Mouse (Mus musculus): ENCODE data around the gene Parp1. TPM values are rescaled to one million over a fixed set of nuclear protein-coding genes. Genes with fewer than 3 reads are reported as not detected.

Parp1 gene
- polyA plus RNA-seq, 1 experiment from 2014 or later, result 94.0 TPM

- ATAC-seq (replicated peaks; ENCODE audit: insufficient number of reproducible peaks, low FRiP score, low TSS enrichment), result no peak
- no peak overlapping the region for H3K9ac ChIP-seq (ENCODE audit: low read depth, low read length)
- H3K9me3 ChIP-seq (replicated peaks; ENCODE audit: control insufficient read depth, low read length), result no peaks in the 10 kb centered on the region
- peaks cover 11% of the 10 kb centered on the region for H3K4me1 ChIP-seq (ENCODE audit: control insufficient read depth, insufficient read depth, low read length)
- peaks cover 38% of the 10 kb centered on the region for H3K27me3 ChIP-seq (ENCODE audit: control insufficient read depth, insufficient read depth, low read length)
- no peak overlapping the region for H3K27ac ChIP-seq (ENCODE audit: low read depth, low read length)
- no peak overlapping the region for H3K4me2 ChIP-seq
- H3K36me3 ChIP-seq (ENCODE audit: control insufficient read depth, insufficient read depth, low read length), result no peaks in the 10 kb centered on the region
- 53% methylated on average over 7 of the region's 7 CpGs for WGBS (ENCODE audit: insufficient replicate concordance)
- no peak overlapping the region for H3K4me3 ChIP-seq (ENCODE audit: low read depth, low read length)
These were observed 19.0 kb upstream of the Parp1 start for GRCm38 (mm10) chr1:180549539-180550308.

GRCm38 (mm10) chr1:180550770-180551169 is 18.0 kb upstream of the Parp1 start:
- H3K4me2 ChIP-seq, result no peak overlapping the region
- peaks cover 38% of the 10 kb centered on the region for H3K27me3 ChIP-seq (ENCODE audit: control insufficient read depth, insufficient read depth, low read length)
- H3K4me1 ChIP-seq (ENCODE audit: control insufficient read depth, insufficient read depth, low read length), result peaks cover 11% of the 10 kb centered on the region
- 11% methylated on average over 5 of the region's 5 CpGs for WGBS (ENCODE audit: insufficient replicate concordance)
- no peak for ATAC-seq (replicated peaks; ENCODE audit: insufficient number of reproducible peaks, low FRiP score, low TSS enrichment)
- no peak overlapping the region for H3K27ac ChIP-seq (ENCODE audit: low read depth, low read length)
- H3K9ac ChIP-seq (ENCODE audit: low read depth, low read length), result no peak overlapping the region
- no peaks in the 10 kb centered on the region for H3K36me3 ChIP-seq (ENCODE audit: control insufficient read depth, insufficient read depth, low read length)
- H3K4me3 ChIP-seq (ENCODE audit: low read depth, low read length), result no peak overlapping the region
- H3K9me3 ChIP-seq (replicated peaks; ENCODE audit: control insufficient read depth, low read length), result no peaks in the 10 kb centered on the region

GRCm38 (mm10) chr1:180556899-180557298 is 11.8 kb upstream of the Parp1 start:
- no peak overlapping the region for H3K9ac ChIP-seq (ENCODE audit: low read depth, low read length)

DNA sequence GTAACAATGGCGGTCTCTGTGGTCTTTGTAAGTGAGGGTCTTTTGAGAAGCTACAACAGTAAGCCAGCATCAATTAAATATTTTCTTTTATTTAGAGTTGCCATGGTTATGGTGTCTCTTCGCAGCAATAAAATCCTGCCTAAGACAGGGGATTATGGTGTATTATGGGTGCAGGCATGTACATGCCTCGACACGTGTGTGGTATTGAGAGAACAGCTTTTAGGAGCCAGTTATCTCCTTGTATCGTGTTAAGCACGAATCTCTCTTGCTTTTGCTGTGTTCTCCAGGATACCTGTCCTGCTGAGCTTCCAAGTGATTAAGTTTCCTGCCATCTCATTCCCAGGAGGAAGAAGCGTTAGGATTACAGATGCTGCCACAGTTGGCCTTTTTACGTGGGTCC is 9.3 kb upstream of the Parp1 start:
- Histone ChIP-seq H3K4me3 (ENCODE audit: low read depth, low read length) (no peak overlapping the region), H3K27ac (ENCODE audit: low read depth, low read length) (no peak overlapping the region), H3K4me1 (ENCODE audit: control insufficient read depth, insufficient read depth, low read length) (no peaks in the 10 kb centered on the region), H3K9ac (ENCODE audit: low read depth, low read length) (no peak overlapping the region), H3K4me2 (no peak overlapping the region), H3K9me3 (replicated peaks; ENCODE audit: control insufficient read depth, low read length) (no peaks in the 10 kb centered on the region), H3K27me3 (ENCODE audit: control insufficient read depth, insufficient read depth, low read length) (peaks cover 6% of the 10 kb centered on the region), H3K36me3 (ENCODE audit: control insufficient read depth, insufficient read depth, low read length) (no peaks in the 10 kb centered on the region)
- 67% methylated on average over 8 of the region's 8 CpGs for WGBS (ENCODE audit: insufficient replicate concordance)
- no peak for ATAC-seq (replicated peaks; ENCODE audit: insufficient number of reproducible peaks, low FRiP score, low TSS enrichment)

More at GRCm38 (mm10) chr1:180556899-180557298, 11.8 kb upstream of the Parp1 start:
- Histone ChIP-seq H3K27me3 (ENCODE audit: control insufficient read depth, insufficient read depth, low read length) (peaks cover 3% of the 10 kb centered on the region), H3K36me3 (ENCODE audit: control insufficient read depth, insufficient read depth, low read length) (no peaks in the 10 kb centered on the region), H3K4me3 (ENCODE audit: low read depth, low read length) (no peak overlapping the region), H3K4me2 (no peak overlapping the region), H3K4me1 (ENCODE audit: control insufficient read depth, insufficient read depth, low read length) (no peaks in the 10 kb centered on the region), H3K27ac (ENCODE audit: low read depth, low read length) (no peak overlapping the region), H3K9me3 (replicated peaks; ENCODE audit: control insufficient read depth, low read length) (no peaks in the 10 kb centered on the region)
- ATAC-seq (replicated peaks; ENCODE audit: insufficient number of reproducible peaks, low FRiP score, low TSS enrichment), result no peak
- 67% methylated on average over 5 of the region's 5 CpGs for WGBS (ENCODE audit: insufficient replicate concordance)

DNA sequence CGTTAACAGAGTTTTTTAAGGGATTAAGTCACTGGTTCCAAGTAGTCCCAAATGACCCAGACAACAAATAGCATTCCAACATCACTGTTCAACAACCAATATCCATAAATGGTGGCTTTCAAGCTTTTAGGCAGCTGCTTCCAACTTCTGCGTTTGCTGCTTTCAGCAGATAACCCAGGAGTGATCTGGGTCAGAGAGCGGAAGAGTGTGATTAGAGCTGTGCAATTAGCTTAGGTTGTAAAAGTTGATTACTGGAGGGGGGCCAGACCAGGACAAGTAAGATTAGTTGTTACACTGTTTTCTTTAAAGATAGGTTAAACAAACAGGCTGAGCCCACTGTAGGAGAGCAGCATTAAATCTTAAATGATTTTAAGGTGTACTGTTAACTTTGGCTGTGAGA is 7.5 kb upstream of the Parp1 start:
- no peak overlapping the region for H3K9ac ChIP-seq (ENCODE audit: low read depth, low read length)
- H3K4me2 ChIP-seq, result no peak overlapping the region
- H3K27ac ChIP-seq (ENCODE audit: low read depth, low read length), result no peak overlapping the region
- H3K36me3 ChIP-seq (ENCODE audit: control insufficient read depth, insufficient read depth, low read length), result no peaks in the 10 kb centered on the region
- peaks cover 6% of the 10 kb centered on the region for H3K27me3 ChIP-seq (ENCODE audit: control insufficient read depth, insufficient read depth, low read length)
- no peak overlapping the region for H3K4me3 ChIP-seq (ENCODE audit: low read depth, low read length)
- no peaks in the 10 kb centered on the region for H3K4me1 ChIP-seq (ENCODE audit: control insufficient read depth, insufficient read depth, low read length)
- ATAC-seq (replicated peaks; ENCODE audit: insufficient number of reproducible peaks, low FRiP score, low TSS enrichment), result no peak
- 28% methylated on average over 3 of the region's 3 CpGs for WGBS (ENCODE audit: insufficient replicate concordance)
- no peaks in the 10 kb centered on the region for H3K9me3 ChIP-seq (replicated peaks; ENCODE audit: control insufficient read depth, low read length)

GRCm38 (mm10) chr1:180564885-180565284 is 3.8 kb upstream of the Parp1 start:
- Histone ChIP-seq H3K36me3 (ENCODE audit: control insufficient read depth, insufficient read depth, low read length) (no peaks in the 10 kb centered on the region), H3K4me1 (ENCODE audit: control insufficient read depth, insufficient read depth, low read length) (peaks cover 3% of the 10 kb centered on the region; the same call in 1 of the 2 replicates), H3K27ac (ENCODE audit: low read depth, low read length) (no peak overlapping the region), H3K9ac (ENCODE audit: low read depth, low read length) (no peak overlapping the region), H3K27me3 (ENCODE audit: control insufficient read depth, insufficient read depth, low read length) (peaks cover 3% of the 10 kb centered on the region; the same call in 1 of the 2 replicates), H3K9me3 (replicated peaks; ENCODE audit: control insufficient read depth, low read length) (no peaks in the 10 kb centered on the region), H3K4me3 (ENCODE audit: low read depth, low read length) (no peak overlapping the region), H3K4me2 (no peak overlapping the region)
- no peak for ATAC-seq (replicated peaks; ENCODE audit: insufficient number of reproducible peaks, low FRiP score, low TSS enrichment)
- WGBS (ENCODE audit: insufficient replicate concordance), result 77% methylated on average over 5 of the region's 5 CpGs

DNA sequence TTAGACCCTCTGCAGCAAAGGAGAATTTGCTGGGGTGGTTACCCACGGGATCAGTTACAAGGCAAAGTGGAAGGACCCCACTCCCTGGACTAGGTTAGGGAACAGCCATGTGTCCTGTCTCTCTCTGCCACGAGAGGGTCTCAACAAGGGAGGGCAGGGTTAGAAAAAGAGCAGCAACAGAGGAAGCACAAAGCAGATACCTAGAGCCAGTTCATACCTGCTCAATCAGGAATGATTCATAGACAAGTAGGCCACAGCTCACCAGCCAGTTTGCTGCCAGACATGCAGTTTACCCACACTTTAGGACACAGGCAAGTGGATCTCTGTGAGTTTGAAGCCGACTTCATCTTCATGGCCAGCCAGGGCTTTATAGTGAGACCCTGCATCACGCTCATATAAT is 963 bp upstream of the Parp1 start:
- ATAC-seq (replicated peaks; ENCODE audit: insufficient number of reproducible peaks, low FRiP score, low TSS enrichment), result no peak
- H3K27me3 ChIP-seq (ENCODE audit: control insufficient read depth, insufficient read depth, low read length), result peaks cover 3% of the 10 kb centered on the region; the same call in 1 of the 2 replicates
- no peaks in the 10 kb centered on the region for H3K36me3 ChIP-seq (ENCODE audit: control insufficient read depth, insufficient read depth, low read length)
- 80% methylated on average over 4 of the region's 4 CpGs for WGBS (ENCODE audit: insufficient replicate concordance)
- peaks cover 24% of the 10 kb centered on the region for H3K4me1 ChIP-seq (ENCODE audit: control insufficient read depth, insufficient read depth, low read length)
- H3K27ac ChIP-seq (ENCODE audit: low read depth, low read length), result no peak overlapping the region
- no peak overlapping the region for H3K9ac ChIP-seq (ENCODE audit: low read depth, low read length)
- H3K4me3 ChIP-seq (ENCODE audit: low read depth, low read length), result no peak overlapping the region
- H3K9me3 ChIP-seq (replicated peaks; ENCODE audit: control insufficient read depth, low read length), result no peaks in the 10 kb centered on the region
- H3K4me2 ChIP-seq, result no peak overlapping the region

- peak overlapping the region; percentile 66 for H3K9ac ChIP-seq (ENCODE audit: low read depth, low read length)
- peak overlapping the region; percentile 96 for H3K4me2 ChIP-seq
- peaks cover 29% of the 10 kb centered on the region for H3K4me1 ChIP-seq (ENCODE audit: control insufficient read depth, insufficient read depth, low read length)
- H3K27me3 ChIP-seq (ENCODE audit: control insufficient read depth, insufficient read depth, low read length), result peaks cover 3% of the 10 kb centered on the region; the same call in 1 of the 2 replicates
- ATAC-seq (replicated peaks; ENCODE audit: insufficient number of reproducible peaks, low FRiP score, low TSS enrichment), result no peak
- no peaks in the 10 kb centered on the region for H3K36me3 ChIP-seq (ENCODE audit: control insufficient read depth, insufficient read depth, low read length)
- H3K4me3 ChIP-seq (ENCODE audit: low read depth, low read length), result peak overlapping the region; percentile 88
- WGBS (ENCODE audit: insufficient replicate concordance), result 36% methylated on average over 7 of the region's 7 CpGs
- no peaks in the 10 kb centered on the region for H3K9me3 ChIP-seq (replicated peaks; ENCODE audit: control insufficient read depth, low read length)
- H3K27ac ChIP-seq (ENCODE audit: low read depth, low read length), result no peak overlapping the region
These were observed 476 bp upstream of the Parp1 start for GRCm38 (mm10) chr1:180568248-180568647.

DNA sequence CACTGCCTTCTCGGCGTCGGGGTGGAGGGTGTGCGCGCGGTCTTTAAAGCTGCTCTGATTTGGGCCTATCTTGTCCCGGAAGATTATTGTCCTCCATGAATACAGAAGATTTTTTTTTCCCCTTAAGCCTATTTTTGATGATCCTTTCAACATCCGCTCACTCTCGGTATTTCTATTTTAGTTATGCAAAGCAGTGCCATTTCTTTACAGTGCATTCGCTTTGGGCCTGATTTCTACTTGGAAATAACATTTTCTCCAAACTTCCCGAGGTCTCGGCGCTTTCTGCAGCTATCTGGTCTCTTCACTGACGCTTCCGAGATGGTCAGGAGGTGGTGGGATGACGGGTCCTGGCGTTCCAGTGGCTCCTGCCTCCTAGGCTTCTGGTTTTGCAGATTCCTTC is 729 bp downstream of the Parp1 start:
- Histone ChIP-seq H3K27me3 (ENCODE audit: control insufficient read depth, insufficient read depth, low read length) (no peaks in the 10 kb centered on the region), H3K9me3 (replicated peaks; ENCODE audit: control insufficient read depth, low read length) (no peaks in the 10 kb centered on the region), H3K4me1 (ENCODE audit: control insufficient read depth, insufficient read depth, low read length) (peaks cover 30% of the 10 kb centered on the region), H3K27ac (ENCODE audit: low read depth, low read length) (peak overlapping the region; percentile 91), H3K9ac (ENCODE audit: low read depth, low read length) (peak overlapping the region; percentile 92), H3K36me3 (ENCODE audit: control insufficient read depth, insufficient read depth, low read length) (no peaks in the 10 kb centered on the region), H3K4me3 (ENCODE audit: low read depth, low read length) (peak overlapping the region; percentile 88), H3K4me2 (peak overlapping the region; percentile 96)
- no peak for ATAC-seq (replicated peaks; ENCODE audit: insufficient number of reproducible peaks, low FRiP score, low TSS enrichment)
- under 1% methylated on average over 17 of the region's 17 CpGs for WGBS (ENCODE audit: insufficient replicate concordance)
